Mouse (Mus musculus): Measurements from ENCODE around the gene Slc35g2.

DNA sequence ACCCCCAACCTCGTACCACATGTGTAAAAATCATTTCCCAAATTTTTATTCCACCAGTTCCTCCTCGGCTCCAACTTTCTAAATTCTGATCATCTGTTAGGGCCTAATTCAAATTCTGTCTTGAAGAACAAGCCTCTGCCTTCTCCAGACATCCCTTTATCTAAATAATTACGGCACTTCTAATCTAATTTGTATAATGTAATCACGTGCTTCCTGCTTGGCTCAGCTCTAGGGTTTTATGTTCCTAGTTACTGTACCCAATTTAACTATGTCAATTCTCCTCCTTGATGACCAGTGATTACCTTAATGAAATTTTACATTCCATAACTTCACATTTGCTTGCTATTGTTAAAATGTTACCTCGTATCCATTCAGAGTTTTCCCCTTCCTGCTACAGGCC is 15.2 kb downstream of the Slc35g2 start:
- TF ChIP-seq CTCF (IDR thresholded peaks at IDR 0.05; ENCODE audit: control insufficient read depth, insufficient read depth, insufficient read length) (no peak), MAX (IDR thresholded peaks at IDR 0.05) (no peak), MYOG (IDR thresholded peaks at IDR 0.05; ENCODE audit: control insufficient read depth, extremely low read depth, insufficient read length) (no peak), USF1 (IDR thresholded peaks at IDR 0.05; ENCODE audit: low read depth) (no peak), MYOD1 (IDR thresholded peaks at IDR 0.05; ENCODE audit: control insufficient read depth, insufficient read length, low read depth) (no peak), FOSL1 (IDR thresholded peaks at IDR 0.05; ENCODE audit: insufficient read depth, low read length, poor library complexity, severe bottlenecking) (no peak)

Data from C2C12 (cell line).